Mouse (Mus musculus): ENCODE measurements around the gene Tmem200b.

Tmem200b gene

DNA sequence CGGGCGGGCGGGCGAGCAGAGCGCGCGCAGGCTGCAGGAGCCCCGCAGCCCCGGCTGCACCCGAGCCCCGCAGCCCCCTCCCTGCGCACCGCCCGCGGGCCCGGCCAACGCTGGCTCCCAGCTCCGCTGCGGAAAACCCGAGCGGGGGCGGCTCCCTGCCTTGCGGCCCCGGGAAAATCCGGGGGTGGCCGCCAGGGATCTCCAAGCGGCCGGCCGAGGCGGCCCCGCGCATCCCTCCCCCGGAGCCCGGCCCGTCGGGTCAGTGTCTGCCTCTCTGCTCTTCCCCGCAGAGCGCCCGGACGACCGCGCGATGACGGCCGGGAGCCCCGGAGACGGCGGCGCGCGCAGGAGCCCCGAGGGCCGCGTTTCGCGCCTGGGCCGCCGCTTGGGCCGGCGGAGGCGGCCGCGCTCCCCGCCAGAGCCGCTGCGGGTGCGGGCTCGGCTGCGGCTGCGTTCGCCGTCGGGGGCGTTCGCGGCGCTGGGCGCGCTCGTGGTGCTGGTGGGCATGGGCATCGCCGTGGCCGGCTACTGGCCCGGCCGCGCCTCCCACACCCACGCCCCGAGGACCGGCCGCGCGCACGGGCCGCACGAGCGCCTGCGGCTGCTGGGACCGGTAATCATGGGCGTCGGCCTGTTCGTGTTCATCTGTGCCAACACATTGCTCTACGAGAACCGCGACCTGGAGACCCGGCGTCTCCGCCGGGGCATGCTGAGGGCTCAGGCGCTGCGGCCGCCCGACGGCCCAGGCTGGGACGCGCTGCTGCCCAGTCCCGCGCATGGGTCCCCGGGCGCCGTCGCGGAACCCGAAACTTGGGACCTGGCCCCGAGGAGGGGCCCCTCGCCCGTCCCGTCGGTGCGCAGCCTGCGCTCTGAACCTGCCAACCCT is at the start of gene Tmem200b:
Tmem200b (plus strand) TSS at position 311 of the 886 bp plus-strand sequence.
- DNase-seq (ENCODE audit: low spot score) = no peak

DNA sequence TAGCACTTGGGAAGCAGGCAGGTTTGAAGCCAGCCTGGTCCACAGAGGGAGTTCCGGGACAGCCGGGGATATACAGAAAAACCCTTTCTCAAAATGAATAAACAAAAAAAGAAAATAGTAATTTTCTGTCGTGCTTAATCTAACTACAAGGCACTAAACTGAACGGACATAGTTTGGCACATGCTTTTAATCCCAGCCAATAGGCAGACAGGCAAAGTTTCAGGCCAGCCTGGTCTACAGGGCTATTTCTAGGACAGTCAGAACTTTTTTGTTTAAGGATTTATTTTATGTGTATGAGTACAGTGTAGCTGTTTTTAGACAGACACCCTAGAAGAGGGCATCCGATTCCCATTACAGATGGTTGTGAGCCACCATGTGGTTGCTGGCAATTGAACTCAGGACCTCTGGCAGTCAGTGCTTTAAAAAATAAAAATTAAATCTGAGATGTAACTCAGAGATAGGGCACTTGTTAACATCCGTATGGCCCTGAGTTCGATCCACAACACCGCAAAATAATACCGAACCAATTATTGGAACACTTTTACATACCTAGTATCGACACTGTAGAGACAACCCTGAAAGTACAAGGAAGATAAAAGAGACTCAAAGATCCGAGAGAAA is 48.8 kb upstream of the Tmem200b start:
- no peak for DNase-seq (ENCODE audit: low spot score)

DNA sequence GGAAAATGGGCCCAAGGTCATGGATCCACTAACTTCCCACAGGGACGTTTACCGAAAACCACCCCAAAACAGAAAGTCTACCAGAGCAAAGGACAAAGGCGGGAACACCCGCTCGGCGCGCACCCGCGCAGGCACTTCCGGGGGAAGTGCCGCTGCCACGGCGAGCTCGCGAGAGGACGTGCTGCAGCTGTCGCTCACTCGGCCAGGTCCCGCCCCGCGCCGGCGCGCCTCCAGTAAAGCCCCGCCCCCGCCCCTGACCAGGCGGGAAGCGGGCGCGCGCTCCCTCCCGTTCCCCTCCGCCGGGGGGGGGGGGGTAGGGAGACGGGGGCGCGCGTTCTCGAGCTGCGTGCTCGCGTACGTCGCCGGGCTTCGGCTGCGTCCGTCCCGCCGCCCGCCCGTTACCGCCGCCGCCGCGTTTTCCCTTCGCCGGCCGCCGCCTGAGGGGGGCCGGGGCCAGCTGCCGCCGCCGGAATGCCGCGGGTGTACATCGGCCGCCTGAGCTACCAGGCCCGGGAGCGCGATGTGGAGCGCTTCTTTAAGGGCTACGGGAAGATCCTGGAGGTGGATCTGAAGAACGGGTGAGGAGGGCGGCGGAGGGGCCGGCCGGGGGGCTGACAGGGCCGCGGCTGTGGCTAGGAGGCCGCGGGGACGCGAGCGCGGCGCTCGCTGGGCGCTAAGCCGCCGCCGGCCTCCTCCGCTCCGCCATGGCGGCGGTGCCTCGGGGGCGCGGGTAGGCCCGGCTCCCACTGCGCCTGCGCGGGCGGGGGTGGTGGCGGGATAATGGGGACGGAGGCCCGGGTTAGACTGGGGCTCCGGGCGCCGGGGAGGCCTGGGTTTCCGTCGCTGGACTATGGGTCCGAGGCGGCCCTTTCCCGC is 48.0 kb upstream of the Tmem200b start, which contains the start of gene Srsf4:
Srsf4 (plus strand) TSS at position 325 of the 876 bp plus-strand sequence.
- peak; percentile 96 for DNase-seq (ENCODE audit: low spot score)

DNA sequence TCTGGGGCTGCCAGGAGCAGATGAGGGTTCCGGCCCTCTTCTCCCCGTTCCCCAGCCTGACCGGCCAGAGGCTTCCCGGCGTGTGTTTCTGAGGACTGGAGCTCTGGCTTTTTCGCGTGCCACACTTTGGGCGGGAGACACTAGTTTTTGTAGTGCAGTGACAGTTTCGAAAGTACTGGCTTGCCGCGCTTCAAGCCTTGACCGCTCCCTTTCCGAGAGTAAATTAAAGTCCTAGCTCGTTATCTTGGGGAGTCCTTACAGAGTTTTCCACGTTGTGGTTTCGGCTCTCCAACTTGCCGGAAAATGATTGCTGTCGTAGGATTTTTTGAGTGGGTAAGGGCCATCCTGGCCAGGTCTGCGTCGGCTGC is 47.4 kb upstream of the Tmem200b start:
- no peak for DNase-seq (ENCODE audit: low spot score)

DNA sequence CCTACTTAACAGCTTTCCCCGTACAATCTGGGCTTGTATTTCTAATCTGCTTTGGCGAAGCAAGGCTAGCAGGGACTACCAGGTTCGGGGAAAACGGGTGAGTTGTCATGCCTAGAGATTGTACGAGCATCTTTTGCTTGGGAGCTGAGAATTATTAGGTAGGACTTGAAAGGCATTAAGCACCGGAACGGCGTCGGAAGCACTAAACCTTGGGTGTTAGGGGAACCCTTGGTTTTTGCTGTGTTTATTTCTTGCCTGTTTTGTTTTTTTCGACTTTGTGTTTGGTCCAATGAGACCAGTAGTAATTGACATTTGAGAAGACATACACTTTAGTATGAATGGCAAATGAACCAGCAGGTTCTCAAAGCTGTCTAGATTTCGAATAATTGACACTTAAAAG is 47.0 kb upstream of the Tmem200b start:
- peak; percentile 26 for DNase-seq (ENCODE audit: low spot score)

- no peak for DNase-seq (ENCODE audit: low spot score)
Measured at GRCm38 (mm10) chr4:131875242-131875641, 46.3 kb upstream of the Tmem200b start.

DNA sequence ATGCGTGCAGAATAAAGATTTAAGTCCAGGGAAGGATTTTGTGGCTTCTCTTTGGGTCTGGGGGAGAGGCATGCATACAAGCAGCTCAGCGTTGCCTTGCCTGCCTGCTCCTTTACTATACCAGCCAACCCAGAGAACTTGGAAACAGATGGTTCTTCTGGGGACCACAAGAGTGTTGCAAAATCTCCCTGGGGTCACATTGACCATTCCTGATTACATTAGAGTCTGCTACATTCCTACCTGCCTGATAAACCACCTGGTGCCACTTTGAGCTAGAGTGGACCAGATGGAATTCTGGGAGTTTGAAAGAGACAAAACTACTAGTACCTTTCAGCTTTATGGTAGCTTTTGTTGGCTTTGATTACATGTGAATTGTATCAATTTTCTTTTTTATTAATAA is 44.7 kb upstream of the Tmem200b start:
- DNase-seq (ENCODE audit: low spot score) = no peak

DNA sequence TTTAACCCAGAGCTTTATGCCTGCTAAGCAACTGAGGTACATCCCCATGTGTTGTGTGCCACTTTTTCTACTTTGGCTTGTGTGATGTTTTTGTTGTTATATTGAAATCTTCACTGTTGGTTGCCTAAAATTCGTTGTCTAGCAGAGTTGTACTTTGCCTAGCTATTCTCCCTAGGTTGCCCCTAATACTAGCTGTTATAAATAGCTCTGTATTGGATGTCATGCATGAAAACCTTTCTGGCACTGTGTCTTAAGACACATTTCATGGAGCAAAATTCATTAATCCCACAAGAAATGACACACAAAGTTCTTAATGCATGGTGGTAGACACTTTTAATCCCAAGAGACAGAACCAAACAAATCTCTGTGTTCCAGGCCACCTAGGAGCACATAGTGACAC is 41.9 kb upstream of the Tmem200b start:
- no peak for DNase-seq (ENCODE audit: low spot score)

GRCm38 (mm10) chr4:131881306-131881705 is 40.3 kb upstream of the Tmem200b start:
- no peak for DNase-seq (ENCODE audit: low spot score)

- no peak for DNase-seq (ENCODE audit: low spot score)
Measured at GRCm38 (mm10) chr4:131883571-131883970, 38.0 kb upstream of the Tmem200b start.

DNA sequence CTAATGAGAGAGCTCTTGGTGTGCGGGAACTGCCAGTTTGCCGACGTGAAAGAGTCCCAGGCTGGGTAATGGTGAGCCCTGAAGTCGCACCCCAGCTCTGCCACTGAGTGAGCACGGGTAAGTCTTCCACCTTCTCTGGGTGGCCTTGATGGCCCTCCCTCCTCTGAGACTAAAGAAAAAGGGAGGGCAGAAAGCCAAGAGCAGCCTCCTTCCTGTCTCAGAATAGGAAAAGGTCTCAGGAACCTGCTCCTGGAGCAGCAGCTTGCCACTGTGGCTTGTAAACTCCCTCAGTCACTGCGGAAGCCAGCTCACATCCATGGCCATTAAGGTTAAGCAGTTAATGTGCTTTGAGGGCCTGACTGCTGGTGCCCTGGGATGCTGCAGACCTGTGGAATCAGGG is 36.2 kb upstream of the Tmem200b start:
- DNase-seq (ENCODE audit: low spot score) = no peak

DNA sequence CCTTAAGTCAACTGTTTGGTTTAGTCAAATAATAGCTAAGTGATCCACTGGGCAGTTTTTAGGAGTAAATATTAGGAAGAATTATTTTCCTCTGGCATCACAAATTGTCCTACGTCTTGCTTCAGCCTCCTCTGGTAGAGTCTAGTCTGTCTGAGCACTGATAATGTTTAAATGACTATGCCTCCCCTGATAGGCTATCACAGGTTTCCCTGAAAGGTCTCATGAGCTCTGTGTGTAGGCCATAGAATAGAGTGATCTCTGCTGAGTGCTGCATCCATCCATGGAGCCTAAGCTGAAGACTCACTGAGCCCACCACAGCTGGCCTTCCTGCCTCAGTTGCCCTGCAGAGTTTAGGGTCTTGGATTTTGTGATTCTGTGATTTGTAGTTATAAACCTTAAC is 33.0 kb upstream of the Tmem200b start:
- no peak for DNase-seq (ENCODE audit: low spot score)

DNA sequence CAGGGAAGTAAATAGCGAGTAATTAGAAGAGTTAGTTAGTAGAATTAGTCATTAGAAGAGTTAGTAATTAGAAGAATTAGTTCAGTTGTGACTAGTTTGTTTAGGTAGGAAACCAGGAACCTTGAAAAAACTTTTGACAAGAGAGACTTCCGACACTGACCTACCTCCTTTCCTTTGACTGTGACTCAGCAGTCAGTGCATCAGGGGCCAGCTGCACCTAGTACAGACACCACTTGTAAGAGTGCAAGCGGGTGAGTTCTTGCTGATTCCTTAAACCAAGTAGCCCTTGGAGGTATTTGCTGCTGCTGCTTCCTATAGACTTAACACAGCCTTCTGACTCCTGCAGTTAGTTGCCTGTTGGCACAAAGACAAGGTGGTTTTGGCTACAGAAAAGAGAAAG is 30.9 kb upstream of the Tmem200b start:
- DNase-seq (ENCODE audit: low spot score) = no peak

DNA sequence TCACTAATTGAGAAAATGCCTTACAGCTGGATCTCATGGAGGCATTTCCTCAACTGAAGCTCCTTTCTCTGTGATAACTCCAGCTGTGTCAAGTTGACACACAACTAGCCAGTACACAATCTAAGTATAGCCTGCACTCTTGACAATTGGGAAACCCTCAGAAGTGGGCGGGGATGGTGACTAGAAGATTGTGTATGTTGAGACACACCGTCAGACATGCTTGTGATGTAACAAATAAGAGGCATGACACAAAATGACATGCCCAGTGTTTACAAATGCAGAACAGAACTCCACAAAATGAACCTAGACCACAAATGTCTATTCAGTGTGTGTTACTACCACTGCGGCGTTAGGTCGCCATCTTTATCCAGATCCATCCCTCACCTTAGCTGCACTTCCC is 24.5 kb upstream of the Tmem200b start:
- DNase-seq (ENCODE audit: low spot score) = no peak

DNA sequence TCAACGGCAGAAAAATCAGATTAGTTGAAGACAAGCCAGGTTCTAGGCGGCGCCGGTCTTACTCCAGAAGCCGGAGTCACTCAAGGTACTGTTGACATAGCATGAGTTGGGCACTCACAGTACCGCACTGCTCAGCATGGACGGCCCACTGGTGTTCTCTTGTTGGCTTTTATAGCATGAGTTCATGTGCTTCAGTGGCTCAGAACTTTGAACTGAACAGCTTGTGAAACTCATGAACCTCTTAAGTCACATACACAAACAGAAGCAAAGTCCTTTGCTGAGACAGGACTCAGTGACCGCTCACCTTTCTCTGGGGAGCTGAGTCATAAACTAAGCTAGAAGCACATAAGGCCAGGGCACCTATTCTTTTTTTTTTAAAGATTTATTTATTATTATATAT is 23.8 kb upstream of the Tmem200b start:
- no peak for DNase-seq (ENCODE audit: low spot score)

GRCm38 (mm10) chr4:131898503-131899179 is 22.9 kb upstream of the Tmem200b start:
- DNase-seq (ENCODE audit: low spot score) = no peak

DNA sequence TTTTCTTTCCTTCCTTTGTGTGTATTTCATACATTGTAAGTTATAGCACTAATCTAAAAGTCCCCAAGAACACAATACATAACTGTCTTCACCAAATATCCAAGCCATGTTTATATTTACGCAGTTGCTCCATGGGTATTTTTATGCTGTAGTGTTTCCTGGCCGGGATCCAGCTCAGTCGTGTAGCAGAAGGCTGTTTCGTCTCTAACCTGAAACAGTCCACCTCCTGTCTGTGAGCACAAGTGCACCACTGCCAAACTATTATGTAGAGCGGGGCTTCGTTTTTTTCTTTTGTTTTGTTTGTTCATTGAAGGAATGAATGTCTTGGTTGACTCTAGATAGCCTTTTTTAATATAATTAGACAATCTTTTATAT is 22.4 kb upstream of the Tmem200b start:
- DNase-seq (ENCODE audit: low spot score) = no peak

DNA sequence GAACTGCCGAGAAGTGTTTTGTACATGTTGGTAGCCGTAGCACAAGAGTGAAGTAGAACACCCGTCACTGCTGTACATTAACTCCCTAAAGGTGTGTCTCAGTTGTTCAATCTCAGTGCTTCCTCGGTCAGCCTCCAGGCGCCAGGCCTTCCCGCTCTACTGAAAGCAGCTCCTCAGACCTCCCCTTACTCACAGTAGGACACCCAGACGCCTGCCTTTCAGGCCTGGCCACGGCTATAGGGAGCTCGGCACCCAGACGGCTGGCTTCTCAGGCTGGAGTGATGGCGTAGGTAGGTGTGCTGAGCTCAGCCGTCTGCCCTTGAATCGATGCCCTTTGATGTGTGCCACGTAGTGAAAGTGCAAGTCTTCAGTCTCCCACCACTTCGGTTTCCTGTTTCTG is 20.5 kb upstream of the Tmem200b start:
- DNase-seq (ENCODE audit: low spot score) = no peak

- DNase-seq (ENCODE audit: low spot score) = peak; percentile 71
Measured at GRCm38 (mm10) chr4:131904478-131904877, 17.1 kb upstream of the Tmem200b start.

- DNase-seq (ENCODE audit: low spot score) = no peak
Measured at GRCm38 (mm10) chr4:131906423-131906822, 15.1 kb upstream of the Tmem200b start.

GRCm38 (mm10) chr4:131907912-131908311 is 13.7 kb upstream of the Tmem200b start:
- no peak for DNase-seq (ENCODE audit: low spot score)

Data from retina, embryonic 14.5 days (tissue).